Mouse (Mus musculus) neural tube, embryonic 14.5 days (tissue): ENCODE results near the gene Etv6. TPM values are rescaled to one million over a fixed set of nuclear protein-coding genes. Genes with fewer than 3 reads are reported as not detected.

Experiments used
- ATAC-seq: fragments of 200-750 bp; cut with Nextera tagmentation; 2 replicates; pipeline ENCODE4 v1.8.0; 2017; ENCODE audit warnings: low read depth, mild to moderate bottlenecking, moderate TSS enrichment, moderate library complexity
- H3K27ac ChIP-seq: fragments of 300-500 bp; sonication (generic); 2 replicates; pipeline ENCODE4 v1.5.1; 2014; ENCODE audit warnings: low read depth, mild to moderate bottlenecking, control low read depth, low read length, moderate library complexity, mixed read lengths
- H3K27me3 ChIP-seq: fragments of 300-500 bp; sonication (generic); 2 replicates; pipeline ENCODE4 v1.6.1; 2014; ENCODE audit warnings: low read length; ENCODE audit not compliant: control insufficient read depth, insufficient read depth
- H3K36me3 ChIP-seq: fragments of 300-500 bp; sonication (generic); 2 replicates; pipeline ENCODE4 v1.6.1; 2014; ENCODE audit warnings: low read length, mixed read lengths; ENCODE audit not compliant: control insufficient read depth, insufficient read depth
- H3K4me1 ChIP-seq: fragments of 300-500 bp; sonication (generic); 2 replicates; pipeline ENCODE4 v1.6.1; 2014; ENCODE audit warnings: low read length; ENCODE audit not compliant: control insufficient read depth, insufficient read depth
- H3K4me2 ChIP-seq: fragments of 300-500 bp; sonication (generic); 2 replicates; pipeline ENCODE4 v1.6.1; 2014; ENCODE audit warnings: mild to moderate bottlenecking, low read depth, low read length, control low read depth
- H3K4me3 ChIP-seq: fragments of 300-500 bp; sonication (generic); 2 replicates; pipeline ENCODE4 v1.5.1; 2014; ENCODE audit warnings: low read depth, low read length, control low read depth, mixed read lengths
- H3K9ac ChIP-seq: fragments of 300-500 bp; sonication (generic); replicated peaks from 2 replicates; pipeline ENCODE4 v1.6.1; 2014; ENCODE audit warnings: low read depth, mild to moderate bottlenecking, control low read depth, low read length, mixed read lengths
- H3K9me3 ChIP-seq: fragments of 300-500 bp; sonication (generic); 2 replicates; pipeline ENCODE4 v1.6.1; 2016; ENCODE audit warnings: low read length; ENCODE audit not compliant: control insufficient read depth
- WGBS: fragments of 180-500 bp; shearing (Covaris S2); extraction: QIAGEN DNeasy Blood & Tissue Kit; methylation state at CpG from one replicate; pipeline ENCODE4 v1.1.7; 2014; 5-methylcytosine and 5-hydroxymethylcytosine counted together
- polyA plus RNA-seq: library from polyadenylated mRNA; unstranded; fragments of >200 nt; fragmentation: Nextera tagmentation; extraction: Ambion mirVana; gene quantifications from 2 replicates; pipeline ENCODE4 v1.2.1, GENCODE M21; 2014

Etv6 gene
- polyA plus RNA-seq, 1 experiment from 2014 or later = 5.8 TPM

GRCm38 (mm10) chr6:134141616-134142165, 106.2 kb downstream of the Etv6 start:
- 81% methylated on average over 1 of the region's 1 CpGs for WGBS
- H3K4me1 ChIP-seq = peaks cover 9% of the 10 kb centered on the region
- H3K27ac ChIP-seq = no peak overlapping the region
- H3K36me3 ChIP-seq = no peaks in the 10 kb centered on the region
- no peak overlapping the region for H3K9ac ChIP-seq
- no peak overlapping the region for H3K4me3 ChIP-seq
- no peaks in the 10 kb centered on the region for H3K9me3 ChIP-seq
- peak; percentile 16; the same call in 1 of the 2 replicates for ATAC-seq
- no peaks in the 10 kb centered on the region for H3K27me3 ChIP-seq
- H3K4me2 ChIP-seq = no peak overlapping the region

DNA sequence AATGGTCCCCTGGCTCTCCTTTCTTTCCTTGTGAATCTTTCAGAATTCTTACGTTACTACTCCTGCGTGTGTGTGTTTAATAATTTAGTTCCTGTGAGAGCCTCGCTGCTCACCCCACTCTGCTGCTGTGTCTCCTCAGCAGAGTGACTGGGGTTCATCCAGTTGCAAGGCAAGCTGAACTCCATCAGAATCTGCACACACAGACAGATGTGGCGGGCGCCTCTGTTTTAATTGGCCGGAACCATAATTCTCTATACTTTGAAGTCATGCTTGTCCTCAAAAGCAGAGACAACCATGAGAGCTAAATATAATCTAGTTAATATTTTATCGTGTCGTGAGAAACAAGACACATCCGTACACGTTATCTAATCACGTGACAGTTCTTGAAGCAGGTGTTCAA, 107.2 kb downstream of the Etv6 start:
- H3K9ac ChIP-seq = no peak overlapping the region
- no peaks in the 10 kb centered on the region for H3K9me3 ChIP-seq
- H3K4me2 ChIP-seq = no peak overlapping the region
- no peak for ATAC-seq
- H3K4me3 ChIP-seq = no peak overlapping the region
- no peaks in the 10 kb centered on the region for H3K36me3 ChIP-seq
- H3K4me1 ChIP-seq = peaks cover 13% of the 10 kb centered on the region
- no peaks in the 10 kb centered on the region for H3K27me3 ChIP-seq
- WGBS = 81% methylated on average over 11 of the region's 11 CpGs
- H3K27ac ChIP-seq = no peak overlapping the region

DNA sequence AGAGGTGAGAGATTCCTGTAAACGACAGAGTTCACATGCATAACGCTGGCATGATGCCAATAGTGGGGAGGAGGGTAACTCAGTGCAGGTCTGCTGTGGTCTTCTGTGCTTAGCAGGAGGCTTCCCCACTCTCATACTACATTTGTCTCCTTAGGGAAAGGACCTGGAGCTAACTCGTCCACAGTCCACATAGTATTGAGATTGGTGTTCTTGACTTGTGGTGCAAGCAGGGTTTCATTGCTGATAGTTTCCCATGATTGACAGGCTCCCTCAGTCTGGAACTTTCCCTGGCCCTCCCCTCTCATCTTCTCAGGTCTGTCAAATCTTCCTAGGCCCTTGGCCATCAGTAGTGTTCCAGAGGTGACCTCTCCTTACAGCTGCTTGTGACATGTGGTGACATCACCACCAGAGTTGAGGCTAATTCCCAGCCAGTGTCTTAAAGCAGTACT, 108.2 kb downstream of the Etv6 start:
- 54% methylated on average over 3 of the region's 3 CpGs for WGBS
- Histone ChIP-seq H3K4me1 (peaks cover 19% of the 10 kb centered on the region), H3K9me3 (no peaks in the 10 kb centered on the region), H3K36me3 (no peaks in the 10 kb centered on the region), H3K27me3 (no peaks in the 10 kb centered on the region), H3K27ac (no peak overlapping the region), H3K9ac (no peak overlapping the region), H3K4me2 (no peak overlapping the region), H3K4me3 (no peak overlapping the region)
- no peak for ATAC-seq

- H3K9ac ChIP-seq = no peak overlapping the region
- 75% methylated on average over 15 of the region's 15 CpGs for WGBS
- no peak overlapping the region for H3K4me2 ChIP-seq
- no peak for ATAC-seq
- no peaks in the 10 kb centered on the region for H3K27me3 ChIP-seq
- H3K9me3 ChIP-seq = no peaks in the 10 kb centered on the region
- no peaks in the 10 kb centered on the region for H3K36me3 ChIP-seq
- peaks cover 19% of the 10 kb centered on the region for H3K4me1 ChIP-seq
- no peak overlapping the region for H3K4me3 ChIP-seq
- no peak overlapping the region for H3K27ac ChIP-seq
These were observed 109.0 kb downstream of the Etv6 start for GRCm38 (mm10) chr6:134144231-134145130.

GRCm38 (mm10) chr6:134147596-134148442, 112.3 kb downstream of the Etv6 start:
- peak overlapping the region; percentile 17; the same call in 1 of the 2 replicates for H3K4me2 ChIP-seq
- H3K27me3 ChIP-seq = no peaks in the 10 kb centered on the region
- H3K4me1 ChIP-seq = peaks cover 10% of the 10 kb centered on the region; the same call in 1 of the 2 replicates
- no peaks in the 10 kb centered on the region for H3K36me3 ChIP-seq
- WGBS = 36% methylated on average over 22 of the region's 22 CpGs
- H3K27ac ChIP-seq = no peak overlapping the region
- ATAC-seq = peak; percentile 39; the same call in 1 of the 2 replicates
- no peak overlapping the region for H3K4me3 ChIP-seq
- no peak overlapping the region for H3K9ac ChIP-seq
- H3K9me3 ChIP-seq = no peaks in the 10 kb centered on the region

- peak; percentile 45; the same call in 1 of the 2 replicates for ATAC-seq
- no peak overlapping the region for H3K27ac ChIP-seq
These were observed 113.0 kb downstream of the Etv6 start for GRCm38 (mm10) chr6:134148443-134148942.

GRCm38 (mm10) chr6:134149606-134150005, 114.1 kb downstream of the Etv6 start:
- H3K27me3 ChIP-seq = no peaks in the 10 kb centered on the region
- WGBS = 91% methylated on average over 7 of the region's 7 CpGs
- ATAC-seq = no peak
- no peak overlapping the region for H3K9ac ChIP-seq
- no peak overlapping the region for H3K4me2 ChIP-seq
- H3K36me3 ChIP-seq = no peaks in the 10 kb centered on the region
- peaks cover 10% of the 10 kb centered on the region; the same call in 1 of the 2 replicates for H3K4me1 ChIP-seq
- no peak overlapping the region for H3K4me3 ChIP-seq
- no peaks in the 10 kb centered on the region for H3K9me3 ChIP-seq
- no peak overlapping the region for H3K27ac ChIP-seq

More at GRCm38 (mm10) chr6:134148443-134148942, 113.0 kb downstream of the Etv6 start:
- Histone ChIP-seq H3K9me3 (no peaks in the 10 kb centered on the region), H3K36me3 (no peaks in the 10 kb centered on the region), H3K4me1 (peaks cover 10% of the 10 kb centered on the region; the same call in 1 of the 2 replicates), H3K9ac (no peak overlapping the region), H3K4me3 (no peak overlapping the region), H3K27me3 (no peaks in the 10 kb centered on the region), H3K4me2 (no peak overlapping the region)
- 32% methylated on average over 7 of the region's 7 CpGs for WGBS

GRCm38 (mm10) chr6:134151022-134151680, 115.7 kb downstream of the Etv6 start:
- H3K9me3 ChIP-seq = no peaks in the 10 kb centered on the region
- peaks cover 15% of the 10 kb centered on the region for H3K4me1 ChIP-seq
- no peaks in the 10 kb centered on the region for H3K27me3 ChIP-seq
- 73% methylated on average over 15 of the region's 15 CpGs for WGBS
- H3K27ac ChIP-seq = no peak overlapping the region
- H3K36me3 ChIP-seq = no peaks in the 10 kb centered on the region
- no peak overlapping the region for H3K4me3 ChIP-seq
- no peak for ATAC-seq
- no peak overlapping the region for H3K4me2 ChIP-seq
- H3K9ac ChIP-seq = no peak overlapping the region
